Mouse (Mus musculus): Measurements from ENCODE around the gene Col26a1. TPM values are rescaled to one million over a fixed set of nuclear protein-coding genes. Genes with fewer than 3 reads are reported as not detected.
"Not testable (repeated sequence)": the region's sequence is repeated elsewhere in the genome, so short reads cannot be mapped to it uniquely, and the experiment has no call there.

The Col26a1 gene
- total RNA-seq, 1 experiment from 2014 or later: 1.0 TPM

- DNase-seq: not testable (repeated sequence)
Observed at GRCm38 (mm10) chr5:136753176-136753575, 129.8 kb downstream of the Col26a1 start.

GRCm38 (mm10) chr5:136752104-136752503, 130.9 kb downstream of the Col26a1 start:
- no peak for DNase-seq

- no peak for DNase-seq
Observed at GRCm38 (mm10) chr5:136746596-136746995, 136.4 kb downstream of the Col26a1 start.

GRCm38 (mm10) chr5:136738918-136739317, 144.1 kb downstream of the Col26a1 start:
- no peak for DNase-seq

GRCm38 (mm10) chr5:136726271-136726670, 156.7 kb downstream of the Col26a1 start:
- not testable (repeated sequence) for DNase-seq

- no peak for DNase-seq
Observed at GRCm38 (mm10) chr5:136721596-136721995, 161.4 kb downstream of the Col26a1 start.

GRCm38 (mm10) chr5:136718656-136719055, 164.4 kb downstream of the Col26a1 start:
- no peak for DNase-seq

- DNase-seq: no peak
Observed at GRCm38 (mm10) chr5:136717573-136717854, 165.5 kb downstream of the Col26a1 start.

GRCm38 (mm10) chr5:136716696-136717572, 166.1 kb downstream of the Col26a1 start:
- no peak for DNase-seq

- peak; percentile 48 for DNase-seq
Observed at GRCm38 (mm10) chr5:136714879-136715278, 168.1 kb downstream of the Col26a1 start.

GRCm38 (mm10) chr5:136714232-136714875, 168.7 kb downstream of the Col26a1 start:
- no peak for DNase-seq

- no peak for DNase-seq
Observed at GRCm38 (mm10) chr5:136710742-136711141, 172.3 kb downstream of the Col26a1 start.

- no peak for DNase-seq
Observed at GRCm38 (mm10) chr5:136708116-136708515, 174.9 kb downstream of the Col26a1 start.

- peak; percentile 72 for DNase-seq
Observed at GRCm38 (mm10) chr5:136706803-136707202, 176.2 kb downstream of the Col26a1 start.

- no peak for DNase-seq
Observed at GRCm38 (mm10) chr5:136705532-136705931, 177.5 kb downstream of the Col26a1 start.

- DNase-seq: no peak
Observed at GRCm38 (mm10) chr5:136704151-136704550, 178.9 kb downstream of the Col26a1 start.

- DNase-seq: peak; percentile 83
Observed at GRCm38 (mm10) chr5:136703751-136704150, 179.3 kb downstream of the Col26a1 start.

- no peak for DNase-seq
Observed at GRCm38 (mm10) chr5:136702159-136702725, 180.8 kb downstream of the Col26a1 start.

- DNase-seq: no peak
Observed at GRCm38 (mm10) chr5:136697618-136698017, 185.4 kb downstream of the Col26a1 start.

GRCm38 (mm10) chr5:136696516-136696915, 186.5 kb downstream of the Col26a1 start:
- DNase-seq: no peak

GRCm38 (mm10) chr5:136694976-136695375, 188.0 kb downstream of the Col26a1 start:
- no peak for DNase-seq

- DNase-seq: no peak
Observed at GRCm38 (mm10) chr5:136693418-136693817, 189.6 kb downstream of the Col26a1 start.

GRCm38 (mm10) chr5:136692784-136693183, 190.2 kb downstream of the Col26a1 start, which contains the start of gene Myl10:
TSS of gene Myl10 (plus strand) at chr5:136693146.
- DNase-seq: no peak
